In the genomic region with DNA sequence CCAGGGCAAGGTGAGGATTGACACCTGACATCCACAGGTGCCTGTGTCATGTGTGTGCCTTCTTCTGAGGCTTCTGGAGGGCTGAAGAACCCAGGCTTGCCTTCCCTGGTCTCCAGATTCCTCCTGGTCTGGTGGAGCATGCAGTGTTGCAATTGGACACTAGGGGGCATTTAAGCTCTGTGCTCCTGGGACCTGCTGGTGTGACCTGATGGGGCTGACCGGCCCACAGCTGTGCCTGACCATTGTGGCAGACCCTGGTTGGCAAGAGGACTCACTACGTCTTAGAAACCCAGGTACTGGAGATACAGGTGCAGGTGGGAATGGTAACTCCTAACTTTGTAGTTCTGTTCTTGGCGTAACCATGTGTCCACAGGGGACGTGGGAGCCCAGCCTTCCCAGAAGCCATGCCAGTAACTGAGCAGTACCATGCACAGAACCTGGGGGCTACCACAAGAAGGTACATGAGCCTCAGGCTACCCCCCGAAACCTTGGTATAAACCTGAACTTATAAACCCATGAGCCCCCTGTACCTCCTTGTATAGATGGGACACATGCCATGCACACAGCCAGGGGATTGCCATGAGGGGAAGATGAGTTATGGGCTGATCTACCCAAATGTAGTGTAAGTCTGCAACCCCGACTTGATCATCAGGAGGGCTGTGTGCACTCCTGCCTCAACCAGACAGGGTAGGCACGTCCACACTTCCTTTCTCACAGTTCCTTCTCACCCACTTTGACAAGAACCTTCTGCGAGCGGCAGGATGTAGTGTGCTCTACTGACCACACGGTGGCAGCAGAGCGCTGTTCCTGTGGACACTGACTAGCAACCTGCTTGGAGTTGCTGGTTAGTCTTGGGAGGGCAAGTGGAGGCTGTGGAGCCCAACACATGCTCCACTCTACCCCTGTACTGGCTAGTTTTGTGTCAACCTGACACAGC, we compare ENCODE assay signal across 8 mouse cellular contexts. TPM values are rescaled to one million over a fixed set of nuclear protein-coding genes. Genes with fewer than 3 reads are reported as not detected.
DNase-seq lines count a peak whose midpoint lies in the region; ATAC-seq and TF ChIP-seq lines count a peak whose summit lies in the region.

No protein-coding gene starts in this region.

- peak; percentile 37 to 50 for DNase-seq in urinary bladder, adult 18-20 months (ENCODE audit: low spot score in 2 of 2)
- no peak for DNase-seq in urinary bladder, postnatal 10 days (ENCODE audit: low spot score)
- DNase-seq in gastrocnemius, postnatal 14 days: peak; percentile 51
- DNase-seq in liver, embryonic 11.5 days (ENCODE audit: low spot score): peak; percentile 66
- DNase-seq in neural tube, embryonic 10.5 days (ENCODE audit: extremely low spot score, low spot score): peak; percentile 80
- peak; percentile 95 for DNase-seq in splenic B cell, adult 2 months (ENCODE audit: low read depth, low spot score)

- no peak overlapping the region for H3K9ac ChIP-seq in kidney, embryonic 14.5 days (ENCODE audit: low read depth, low read length)
- no peak overlapping the region for H3K9ac ChIP-seq in liver, embryonic 11.5 days (ENCODE audit: low read depth, low read length)

- no peak overlapping the region for H3K4me2 ChIP-seq in kidney, embryonic 14.5 days (replicated peaks; ENCODE audit: low read depth, low read length)
- H3K4me2 ChIP-seq in liver, embryonic 11.5 days: no peak overlapping the region

- intact Hi-C loops in gastrocnemius, postnatal 14 days (cut with DNase I; ENCODE audit: low total_unique reads): no loop called here

- H3K27me3 ChIP-seq in kidney, embryonic 14.5 days (ENCODE audit: control insufficient read depth, insufficient read depth, low read length): no peaks in the 10 kb centered on the region
- no peaks in the 10 kb centered on the region for H3K27me3 ChIP-seq in liver, embryonic 11.5 days (replicated peaks; ENCODE audit: control insufficient read depth, insufficient read depth, low read length)
- H3K27me3 ChIP-seq in splenic B cell, adult 2 months (ENCODE audit: control insufficient read depth, insufficient read depth, low read length, poor library complexity, severe bottlenecking): no peaks in the 10 kb centered on the region

- 0 out of 2 replicates have a peak, but pooled peaks have one; percentile 4 for ATAC-seq in kidney, embryonic 14.5 days (ENCODE audit: low FRiP score, low TSS enrichment)
- peak; percentile 24 for ATAC-seq in liver, embryonic 11.5 days (replicated peaks; ENCODE audit: low FRiP score)

- no peak for TF ChIP-seq POLR2A in cortical plate, adult 2 months (IDR thresholded peaks at IDR 0.05; ENCODE audit: extremely low read depth, insufficient read depth, low read length)

- H3K4me3 ChIP-seq in cortical plate, adult 2 months (ENCODE audit: insufficient read depth, low read length): no peak overlapping the region
- no peak overlapping the region for H3K4me3 ChIP-seq in kidney, embryonic 14.5 days (ENCODE audit: low read length)
- no peak overlapping the region for H3K4me3 ChIP-seq in liver, embryonic 11.5 days (ENCODE audit: low read depth, low read length)

- no peak overlapping the region for H3K27ac ChIP-seq in cortical plate, adult 2 months (ENCODE audit: insufficient read depth, low read length)
- H3K27ac ChIP-seq in kidney, embryonic 14.5 days (ENCODE audit: low read depth, low read length): no peak overlapping the region
- no peak overlapping the region for H3K27ac ChIP-seq in liver, embryonic 11.5 days (ENCODE audit: low read depth, low read length)

- no peaks in the 10 kb centered on the region for H3K4me1 ChIP-seq in cortical plate, adult 2 months (ENCODE audit: control insufficient read depth, insufficient read depth, low read length)
- H3K4me1 ChIP-seq in kidney, embryonic 14.5 days (ENCODE audit: control insufficient read depth, insufficient read depth, low read length): no peaks in the 10 kb centered on the region
- no peaks in the 10 kb centered on the region; the same call in 1 of the 2 replicates for H3K4me1 ChIP-seq in liver, embryonic 11.5 days (replicated peaks; ENCODE audit: control insufficient read depth, insufficient read depth, low read length)

- H3K36me3 ChIP-seq in kidney, embryonic 14.5 days (ENCODE audit: control insufficient read depth, insufficient read depth, low read length): no peaks in the 10 kb centered on the region
- no peaks in the 10 kb centered on the region for H3K36me3 ChIP-seq in liver, embryonic 11.5 days (ENCODE audit: control insufficient read depth, insufficient read depth, low read length)
- H3K36me3 ChIP-seq in splenic B cell, adult 2 months (ENCODE audit: control insufficient read depth, insufficient read depth, low read length, poor library complexity, severe bottlenecking): no peaks in the 10 kb centered on the region

- WGBS in kidney, embryonic 14.5 days: 28% methylated on average over 11 of the region's 11 CpGs
- WGBS in liver, embryonic 11.5 days: 25% methylated on average over 11 of the region's 11 CpGs

- no peaks in the 10 kb centered on the region for H3K9me3 ChIP-seq in kidney, embryonic 14.5 days (ENCODE audit: control insufficient read depth, low read length)
- no peaks in the 10 kb centered on the region for H3K9me3 ChIP-seq in liver, embryonic 11.5 days (ENCODE audit: control insufficient read depth, low read length)

- TF ChIP-seq CTCF in cortical plate, adult 2 months (IDR thresholded peaks at IDR 0.05; ENCODE audit: extremely low read depth, insufficient read depth, low read length): peak; percentile 84

RNA-seq across cellular contexts. Expression of a gene that starts 31.8 kb away (rescaled TPM):
- polyA plus RNA-seq in cortical plate, adult 2 months (2012; rRNA removed): 40.1 and 40.7 TPM in 2 replicates
- under 1 TPM; 0.33 to 0.47 TPM for total RNA-seq in gastrocnemius, postnatal 14 days (2021)
- 4.2 and 13.9 TPM in 2 replicates for polyA plus RNA-seq in kidney, embryonic 14.5 days (2014; fragmentation: Nextera tagmentation; extraction: Ambion mirVana)
- polyA plus RNA-seq in liver, embryonic 11.5 days (2014; fragmentation: Nextera tagmentation; extraction: Ambion mirVana): 1.1 and 2.0 TPM in 2 replicates
